Mouse (Mus musculus) ES-Bruce4 (cell line): Measurements from ENCODE around the gene Nanp.

Source experiments
- CTCF ChIP-seq: IDR thresholded peaks from one replicate; pipeline ENCODE4 v1.8.1; 2011; ENCODE audit warnings: low read depth, low read length
- EP300 ChIP-seq: IDR thresholded peaks from 2 replicates; pipeline ENCODE4 v1.6.1; 2011; ENCODE audit warnings: low read depth, low read length; ENCODE audit not compliant: insufficient read depth
- POLR2A ChIP-seq: IDR thresholded peaks from one replicate; pipeline ENCODE4 v1.8.1; 2011; ENCODE audit warnings: low read length; ENCODE audit not compliant: insufficient read depth

DNA sequence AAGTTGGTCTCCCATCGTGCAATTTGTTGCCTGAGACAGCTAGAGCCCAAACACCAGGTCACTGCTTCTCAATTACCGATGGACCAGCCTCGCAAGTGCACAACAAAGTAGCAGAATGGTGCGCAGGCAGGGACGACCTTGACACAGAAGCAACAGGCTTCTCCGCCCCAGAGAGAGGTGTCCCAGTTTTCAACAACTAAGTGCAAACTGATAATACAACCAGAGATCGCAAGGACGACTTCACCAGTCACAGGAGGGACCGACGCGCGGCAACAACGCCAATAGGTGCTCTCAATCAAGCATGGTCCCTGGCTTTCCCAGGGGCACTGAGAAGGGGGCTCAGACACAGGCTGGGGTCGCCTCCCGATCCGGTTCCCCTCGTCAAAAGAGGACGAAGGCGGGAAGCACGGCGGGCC is 30.7 kb downstream of the Nanp start:
- TF ChIP-seq CTCF (no peak), POLR2A (no peak), EP300 (no peak)
